Mouse (Mus musculus): Measurements from ENCODE around the gene Crabp2.
A peak's percentile ranks its signal among the peaks of the same experiment; 100 is the strongest.
"Not testable (repeated sequence)": the region's sequence is repeated elsewhere in the genome, so short reads cannot be mapped to it uniquely, and the experiment has no call there.

Crabp2 gene

DNA sequence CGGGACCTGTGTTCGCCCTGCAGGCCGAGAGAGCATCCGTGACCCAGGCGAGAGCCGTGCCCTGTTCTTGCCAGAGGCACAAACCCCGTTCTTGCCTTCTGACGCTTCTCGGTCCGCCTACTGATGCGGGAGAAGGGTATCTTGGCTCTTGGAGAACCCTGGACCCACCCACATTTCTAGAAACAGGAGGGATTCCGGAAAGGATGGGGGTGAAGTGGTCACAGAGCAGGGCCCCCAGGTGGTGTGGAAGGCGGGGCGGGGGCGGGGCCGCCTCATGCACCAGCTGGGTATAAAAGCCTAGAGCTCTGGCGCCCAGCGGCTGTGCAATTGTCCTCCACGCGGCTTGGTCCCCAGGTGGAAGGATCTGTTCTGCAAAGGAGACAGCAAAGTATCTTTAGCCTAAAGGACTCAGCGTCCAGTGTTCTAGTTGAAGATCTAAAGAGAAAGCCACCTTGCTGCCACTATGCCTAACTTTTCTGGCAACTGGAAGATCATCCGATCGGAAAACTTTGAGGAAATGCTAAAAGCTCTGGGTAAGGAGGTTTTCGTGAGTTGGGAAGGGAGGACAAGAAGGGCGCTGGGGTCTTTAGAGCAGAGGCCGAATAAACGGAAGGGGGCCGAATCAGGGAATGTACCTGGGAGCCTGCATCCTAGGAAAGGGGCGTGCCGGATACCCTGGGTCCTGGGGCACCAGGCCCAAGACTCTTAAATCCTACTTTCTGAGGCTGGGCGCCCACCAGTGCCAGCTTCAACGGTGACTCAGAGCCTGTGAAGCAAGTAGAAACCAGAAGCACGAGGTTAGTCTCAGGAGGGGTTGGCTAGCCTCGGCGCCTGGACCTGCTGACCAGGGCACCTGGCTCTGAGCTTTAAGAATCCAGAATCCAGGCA lies at the start of gene Crabp2:
TSS of gene Crabp2 (plus strand) at position 289 of the 888 bp plus-strand sequence.
- no peak for DNase-seq

DNA sequence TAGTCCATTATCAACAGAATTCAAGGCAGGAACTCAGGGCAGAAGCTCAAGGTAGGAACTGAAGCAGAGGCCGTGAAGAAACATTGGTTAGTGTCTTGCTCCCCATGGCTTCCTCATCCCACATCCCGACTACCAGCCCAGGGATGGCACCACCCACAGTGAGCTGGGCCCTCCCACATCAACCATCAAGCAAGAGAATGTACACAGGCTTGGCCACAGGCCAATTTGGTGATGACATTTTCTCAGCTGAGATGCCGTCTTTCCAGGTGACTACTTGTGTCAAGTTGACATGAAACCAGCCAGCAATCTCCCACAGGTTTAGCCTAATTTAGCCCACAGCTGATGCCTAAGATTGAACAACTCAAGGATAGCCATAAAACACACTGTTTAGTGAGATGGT lies 49.2 kb upstream of the Crabp2 start:
- DNase-seq: no peak

DNA sequence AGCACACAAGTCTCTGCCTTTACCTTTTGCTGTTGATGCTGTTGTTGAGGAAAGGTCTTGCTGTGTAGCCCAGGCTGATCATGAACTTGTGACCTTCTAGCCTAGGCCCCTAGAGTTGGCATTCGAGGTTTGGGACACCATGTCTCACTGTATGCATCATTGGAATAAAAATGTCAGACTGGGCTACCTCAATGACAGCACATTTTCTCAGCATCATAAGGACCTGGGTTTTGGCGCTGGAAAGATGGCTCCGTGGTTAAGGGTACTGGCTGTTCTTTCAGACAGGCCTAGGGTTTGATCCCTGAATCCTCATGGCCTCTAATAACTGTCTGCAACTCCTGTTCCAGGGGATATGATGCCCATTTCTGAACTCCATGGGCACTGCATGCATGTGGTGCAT lies 48.7 kb upstream of the Crabp2 start:
- DNase-seq: no peak

GRCm38 (mm10) chr3:87901036-87901624 lies 47.3 kb upstream of the Crabp2 start:
- no peak for DNase-seq

DNA sequence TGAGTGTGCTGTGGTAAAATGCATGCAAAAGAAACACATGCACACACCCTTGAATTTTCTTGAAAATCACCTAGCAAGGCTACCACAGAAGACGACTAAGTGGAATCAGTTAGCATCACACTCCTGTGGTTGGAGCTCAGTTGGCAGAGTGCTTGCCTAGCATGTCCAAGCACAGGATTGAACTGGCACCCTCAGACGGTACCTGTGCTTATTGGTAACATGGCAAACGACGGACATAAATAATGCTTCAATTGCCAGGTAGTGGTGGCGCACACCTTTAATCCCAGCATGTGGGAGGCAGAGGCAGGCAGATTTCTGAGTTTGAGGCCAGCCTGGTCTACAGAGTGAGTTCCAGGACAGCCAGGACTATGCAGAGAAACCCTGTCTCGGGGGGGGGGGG lies 46.5 kb upstream of the Crabp2 start:
- not testable (repeated sequence) for DNase-seq

DNA sequence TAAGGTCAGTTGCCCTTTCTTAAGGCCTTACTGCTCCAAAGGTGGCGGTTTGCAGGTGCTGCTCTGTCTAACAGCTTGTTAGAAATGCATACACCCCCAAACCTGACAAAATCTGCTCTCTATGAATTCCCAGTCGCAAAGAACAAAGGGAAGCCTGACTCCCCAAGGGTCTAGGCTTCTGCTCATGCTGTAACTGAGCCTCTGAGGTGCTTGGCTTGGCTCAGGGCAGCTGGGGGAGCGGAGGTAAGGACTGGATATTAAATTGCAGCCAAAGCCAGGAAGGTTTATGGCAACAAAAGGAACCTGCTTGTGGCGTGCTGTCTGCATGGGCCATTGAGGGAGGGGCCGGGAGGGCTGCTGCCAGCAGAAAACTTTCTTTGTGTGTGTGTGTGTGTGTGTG lies 44.6 kb upstream of the Crabp2 start:
- DNase-seq: no peak

GRCm38 (mm10) chr3:87905880-87906485 lies 42.5 kb upstream of the Crabp2 start, which contains the start of gene Hdgf:
TSS of gene Hdgf (plus strand) at chr3:87906321.
- DNase-seq: peak; percentile 90

DNA sequence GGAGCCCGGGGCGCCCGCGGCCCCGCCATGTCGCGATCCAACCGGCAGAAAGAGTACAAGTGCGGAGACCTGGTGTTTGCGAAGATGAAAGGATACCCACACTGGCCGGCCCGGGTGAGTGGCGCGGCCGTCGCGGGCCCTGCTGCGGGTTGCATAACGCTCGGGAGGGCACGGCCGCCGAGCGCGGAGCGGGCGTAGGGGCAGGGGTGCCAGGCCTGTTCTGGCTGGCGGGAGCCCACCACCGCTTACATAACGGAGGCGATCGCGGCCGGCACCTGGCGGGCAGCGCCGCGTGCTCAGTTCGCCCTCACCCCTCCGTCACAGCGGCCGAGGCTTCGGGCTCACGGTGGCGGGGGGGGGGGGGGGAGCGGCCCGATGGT lies 41.9 kb upstream of the Crabp2 start:
- no peak for DNase-seq

- DNase-seq: peak in 1 of 2 experiments; percentile 24
Observed at GRCm38 (mm10) chr3:87906981-87907857, 41.2 kb upstream of the Crabp2 start.

GRCm38 (mm10) chr3:87907906-87908305 lies 40.6 kb upstream of the Crabp2 start:
- DNase-seq: peak in 1 of 2 experiments; percentile 1

DNA sequence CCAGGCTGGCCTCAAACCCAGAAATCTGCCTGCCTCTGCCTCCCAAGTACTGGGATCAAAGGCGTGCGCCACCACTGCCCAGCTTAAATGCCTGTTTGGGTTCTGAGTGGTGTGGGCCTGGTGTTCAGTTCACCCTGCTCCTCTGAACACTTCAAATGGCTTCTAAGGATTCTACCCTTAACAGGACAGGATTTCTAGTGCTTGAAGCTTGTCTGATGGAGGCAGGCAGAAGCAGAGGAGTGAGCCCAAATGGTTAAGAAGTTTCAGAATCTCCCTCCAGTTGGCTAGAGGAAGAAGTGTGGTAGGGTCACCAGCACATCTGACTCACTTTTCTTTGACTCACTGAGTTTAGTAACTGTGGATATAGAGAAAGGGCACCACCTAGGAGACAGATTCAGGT lies 39.1 kb upstream of the Crabp2 start:
- DNase-seq: peak in 1 of 2 experiments; percentile 0

DNA sequence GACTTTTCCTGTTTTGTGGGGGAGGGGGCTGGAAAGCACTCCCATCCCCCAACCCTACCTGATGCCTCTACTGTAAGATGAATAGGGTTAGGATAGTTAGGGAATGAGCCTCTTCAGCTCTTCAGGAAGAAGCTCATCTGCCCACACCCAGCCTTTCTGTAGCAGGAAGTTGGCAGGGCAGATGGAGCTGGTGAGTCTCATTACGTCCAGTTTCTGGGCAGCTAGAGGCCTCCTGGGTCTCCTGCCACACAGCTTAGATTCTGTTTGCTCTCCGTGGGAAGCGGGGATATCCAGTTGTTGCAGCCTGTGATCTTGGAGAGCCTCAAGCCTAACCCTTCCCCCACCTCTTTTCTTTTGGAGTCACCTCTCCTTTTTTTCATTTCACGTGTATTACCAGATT lies 38.6 kb upstream of the Crabp2 start:
- peak in 1 of 2 experiments; percentile 1 for DNase-seq

GRCm38 (mm10) chr3:87910573-87911141 lies 37.8 kb upstream of the Crabp2 start:
- peak; percentile 35 to 49 for DNase-seq

- no peak for DNase-seq
Observed at GRCm38 (mm10) chr3:87913491-87913890, 35.0 kb upstream of the Crabp2 start.

DNA sequence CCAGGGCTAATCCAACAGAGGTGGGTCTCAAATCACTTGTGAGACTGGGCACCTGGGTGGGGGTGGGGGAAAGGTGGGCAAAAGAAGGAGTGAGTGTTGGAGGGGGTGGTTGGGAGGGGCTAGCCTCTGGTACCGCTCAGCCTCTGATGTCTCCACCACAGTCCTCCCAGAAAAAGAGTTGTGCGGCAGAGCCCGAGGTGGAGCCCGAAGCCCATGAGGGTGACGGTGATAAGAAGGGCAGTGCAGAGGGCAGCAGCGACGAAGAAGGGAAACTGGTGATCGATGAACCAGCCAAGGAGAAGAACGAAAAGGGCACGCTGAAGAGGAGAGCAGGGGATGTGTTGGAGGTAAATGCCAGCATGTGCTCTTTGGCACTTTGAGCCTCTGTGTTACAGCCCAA lies 34.6 kb upstream of the Crabp2 start:
- DNase-seq: no peak

DNA sequence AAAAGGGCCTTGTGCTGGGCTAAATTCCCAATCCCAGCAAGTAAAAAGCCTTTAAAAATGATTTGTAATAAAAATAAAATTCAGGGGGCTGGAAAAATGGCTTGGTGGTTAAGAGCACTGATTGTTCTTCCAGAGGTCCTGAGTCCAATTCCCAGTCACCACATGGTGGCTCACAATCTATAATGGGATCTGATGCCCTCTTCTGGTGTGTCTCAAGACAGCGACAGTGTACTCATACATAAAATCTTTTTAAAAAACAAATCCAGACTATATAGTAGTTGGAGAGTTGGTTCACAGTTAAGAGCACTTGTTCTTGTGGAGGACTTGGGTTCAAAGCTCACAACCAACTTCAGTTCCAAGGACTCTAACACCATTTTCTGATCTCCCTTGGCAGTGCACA lies 31.5 kb upstream of the Crabp2 start:
- no peak for DNase-seq

GRCm38 (mm10) chr3:87918551-87918950 lies 29.9 kb upstream of the Crabp2 start:
- DNase-seq: no peak

GRCm38 (mm10) chr3:87919336-87920108 lies 28.9 kb upstream of the Crabp2 start, which contains the start of gene Mrpl24:
TSS of gene Mrpl24 (plus strand) at chr3:87919506.
- peak; percentile 48 to 57 for DNase-seq

DNA sequence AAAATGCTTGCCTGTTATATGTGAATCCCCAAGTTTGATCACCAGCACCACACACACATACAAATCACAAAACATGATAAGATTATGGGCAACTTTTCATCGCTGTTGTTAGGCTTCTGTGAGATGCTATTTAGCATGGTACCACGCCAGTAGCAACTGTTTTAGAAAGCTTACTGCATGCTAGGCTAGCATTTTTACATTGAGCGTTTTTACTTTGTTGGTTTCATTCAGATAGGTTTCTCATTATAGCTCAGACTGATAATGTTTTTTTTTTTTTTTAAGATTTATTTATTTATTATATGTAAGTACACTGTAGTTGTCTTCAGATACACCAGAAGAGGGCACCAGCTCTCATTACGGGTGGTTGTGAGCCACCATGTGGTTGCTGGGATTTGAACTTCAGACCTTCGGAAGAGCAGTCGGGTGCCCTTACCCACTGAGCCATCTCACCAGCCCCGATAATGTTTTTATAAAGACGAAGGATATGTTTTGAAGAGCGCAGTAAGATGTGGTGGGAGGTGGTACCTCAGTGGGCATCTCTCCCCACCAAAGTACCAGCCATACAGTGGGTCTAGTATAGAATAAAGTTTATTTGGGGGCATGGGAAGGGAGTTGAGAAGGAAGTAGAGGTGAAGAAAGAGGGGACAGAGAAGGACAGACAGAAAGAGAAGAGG lies 28.1 kb upstream of the Crabp2 start:
- no peak for DNase-seq

DNA sequence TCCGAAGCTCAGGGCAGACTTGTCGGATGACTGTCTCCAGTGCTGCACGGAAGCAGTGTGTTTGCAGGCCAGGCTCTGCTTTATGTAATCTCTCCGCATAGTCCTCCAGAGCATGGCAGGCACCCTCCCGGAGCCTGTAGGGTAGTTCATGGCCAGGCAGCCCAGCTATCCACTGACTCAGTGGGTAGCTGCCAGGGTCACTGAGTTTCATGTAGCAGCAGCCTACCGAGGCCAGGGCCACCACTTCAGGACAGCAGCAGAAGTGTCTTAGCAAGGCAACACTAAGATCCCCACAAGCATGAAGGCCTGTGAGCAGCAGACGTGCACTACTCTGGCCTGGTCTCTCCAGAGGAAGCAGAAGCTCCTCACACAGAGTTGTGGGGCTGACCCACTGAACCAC lies 23.5 kb upstream of the Crabp2 start:
- no peak for DNase-seq

- no peak for DNase-seq
Observed at GRCm38 (mm10) chr3:87927452-87927851, 21.0 kb upstream of the Crabp2 start.
